Mouse (Mus musculus): Measurements from ENCODE around the gene Gnb2.

- no peak for TF ChIP-seq GATA1 (IDR thresholded peaks at IDR 0.05; ENCODE audit: borderline replicate concordance, low read length)
- no peak for TF ChIP-seq FLI1 (IDR thresholded peaks at IDR 0.05; ENCODE audit: low read length)
Measured at GRCm38 (mm10) chr5:137531414-137532130, 1.7 kb downstream of the Gnb2 start.
